Mouse (Mus musculus): ENCODE measurements around the gene Ugt2a1.

GRCm38 (mm10) chr5:87425676-87426075 is 65.0 kb downstream of the Ugt2a1 start:
- TF ChIP-seq POLR2A (IDR thresholded peaks at IDR 0.05; ENCODE audit: extremely low read depth, insufficient read depth, low read length): no peak
- TF ChIP-seq CTCF (IDR thresholded peaks at IDR 0.05; ENCODE audit: extremely low read depth, insufficient read depth, low read length): no peak
